Mouse (Mus musculus): ENCODE measurements around the gene Gm49391.
"Not testable (repeated sequence)": the region's sequence is repeated elsewhere in the genome, so short reads cannot be mapped to it uniquely, and the experiment has no call there.

Gm49391 gene

DNA sequence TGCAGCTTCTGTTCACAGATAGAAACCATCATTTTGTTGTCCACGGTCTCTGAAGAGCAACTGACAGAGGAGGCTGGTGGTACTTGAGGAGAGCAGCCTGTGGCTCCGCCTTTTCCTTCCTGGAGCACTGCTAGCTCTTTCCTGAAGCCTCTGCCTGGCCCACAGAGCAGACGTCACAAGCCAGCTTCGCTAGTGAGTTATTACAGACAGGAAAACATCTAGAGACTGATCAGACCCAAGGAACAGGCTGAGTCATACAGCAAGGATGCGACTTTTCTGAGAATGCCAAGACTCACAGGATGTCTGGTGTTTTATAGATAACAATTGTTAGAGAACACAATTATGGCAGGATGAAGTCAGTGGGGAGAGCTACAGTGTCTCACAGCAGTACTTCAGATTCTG lies at the start of gene Gm49391, which contains the start of gene Ctla2a:
TSS of gene Gm49391 (minus strand) at position 72 of the 402 bp plus-strand sequence.
TSS of gene Ctla2a (minus strand) at position 126 of the 402 bp plus-strand sequence.
- peak; percentile 98 for DNase-seq (ENCODE audit: extremely low read depth, low read depth)

DNA sequence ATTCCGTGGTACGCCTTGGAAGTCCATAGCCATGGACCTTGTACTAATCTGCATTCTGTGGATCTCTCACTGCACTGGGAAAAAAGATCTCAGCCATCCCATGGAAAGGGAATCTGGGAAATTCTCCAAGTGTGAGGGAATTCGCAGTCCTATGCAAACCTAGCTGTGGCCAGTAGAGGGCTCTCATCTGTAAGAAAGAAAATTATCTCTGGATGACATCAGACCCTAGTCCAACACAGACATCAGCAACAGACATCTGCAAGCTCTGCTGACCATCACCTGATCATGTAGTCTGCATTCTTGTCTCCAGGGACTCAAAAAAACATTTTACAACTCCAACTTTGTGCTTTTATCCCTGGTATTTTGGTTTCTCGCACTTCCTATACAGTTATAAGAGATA lies 35.9 kb upstream of the Gm49391 start:
- not testable (repeated sequence) for DNase-seq (ENCODE audit: extremely low read depth, low read depth)

DNA sequence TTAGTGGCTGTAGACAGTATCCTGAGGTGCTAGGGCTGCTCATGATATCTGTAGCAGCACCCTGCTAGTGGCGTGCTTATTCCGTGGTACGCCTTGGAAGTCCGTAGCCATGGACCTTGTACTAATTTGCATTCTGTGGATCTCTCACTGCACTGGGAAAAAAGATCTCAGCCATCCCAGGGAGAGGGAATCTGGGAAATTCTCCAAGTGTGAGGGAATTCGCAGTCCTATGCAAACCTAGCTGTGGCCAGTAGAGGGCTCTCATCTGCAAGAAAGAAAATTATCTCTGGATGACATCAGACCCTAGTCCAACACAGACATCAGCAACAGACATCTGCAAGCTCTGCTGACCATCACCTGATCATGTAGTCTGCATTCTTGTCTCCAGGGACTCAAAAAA lies 27.6 kb upstream of the Gm49391 start:
- DNase-seq (ENCODE audit: extremely low read depth, low read depth): not testable (repeated sequence)

- DNase-seq (ENCODE audit: extremely low read depth, low read depth): no peak
Observed at GRCm38 (mm10) chr13:60961706-60962105, 25.3 kb upstream of the Gm49391 start.

- not testable (repeated sequence) for DNase-seq (ENCODE audit: extremely low read depth, low read depth)
Observed at GRCm38 (mm10) chr13:60941884-60942283, 5.5 kb upstream of the Gm49391 start, which contains the start of gene Tpbpa. Gene Tpbpa, minus strand, starts transcription at chr13:60941984.

DNA sequence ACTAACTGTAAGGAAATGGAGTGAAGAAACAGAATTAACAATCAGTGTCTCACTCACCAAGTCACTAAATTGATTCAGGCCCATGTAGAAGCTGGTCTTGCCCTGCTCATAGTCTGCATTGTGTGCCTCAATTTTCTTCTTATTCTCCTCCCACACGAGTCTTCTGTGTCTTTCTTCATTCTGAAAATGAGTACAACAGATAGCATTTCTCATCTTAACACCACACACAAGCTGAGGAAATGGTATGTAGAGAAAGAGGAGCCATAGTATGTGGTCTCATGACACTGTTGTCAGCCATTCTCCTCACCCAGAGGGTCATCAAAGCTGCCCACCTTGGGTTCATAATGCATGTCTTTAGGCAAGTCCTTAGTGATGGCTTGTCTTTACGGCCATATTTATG lies 881 bp downstream of the Gm49391 start, which contains the start of gene Gm49393:
TSS of gene Gm49393 (minus strand) at position 101 of the 400 bp plus-strand sequence.
- DNase-seq (ENCODE audit: extremely low read depth, low read depth): not testable (repeated sequence)

- not testable (repeated sequence) for DNase-seq (ENCODE audit: extremely low read depth, low read depth)
Observed at GRCm38 (mm10) chr13:60904780-60905179, 31.6 kb downstream of the Gm49391 start, which contains the start of gene Tpbpb. Gene Tpbpb, minus strand, starts transcription at chr13:60904880.

DNA sequence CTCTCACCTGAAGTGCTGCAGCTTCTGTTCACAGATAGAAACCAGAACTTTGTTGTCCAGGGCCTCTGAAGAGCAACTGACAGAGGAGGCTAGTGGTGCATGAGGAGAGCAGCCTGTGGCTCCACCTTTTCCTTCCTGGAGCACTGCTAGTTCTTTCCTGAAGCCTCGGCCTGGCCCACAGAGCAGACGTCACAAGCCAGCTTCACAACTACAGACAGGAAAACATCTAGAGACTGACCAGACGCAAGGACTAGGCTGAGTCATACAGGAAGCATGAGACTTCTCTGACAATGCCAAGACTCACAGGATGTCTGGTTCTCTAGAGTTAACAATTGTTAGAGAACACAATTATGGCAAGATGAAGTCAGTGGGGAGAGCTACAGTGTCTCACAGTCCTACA lies 39.0 kb downstream of the Gm49391 start, which contains the start of gene Ctla2b:
TSS of gene Ctla2b (minus strand) at position 120 of the 400 bp plus-strand sequence.
- no peak for DNase-seq (ENCODE audit: extremely low read depth, low read depth)

- not testable (repeated sequence) for DNase-seq (ENCODE audit: extremely low read depth, low read depth)
Observed at GRCm38 (mm10) chr13:60896794-60897193, 39.6 kb downstream of the Gm49391 start, which contains the start of gene Gm49392. Gene Gm49392, minus strand, starts transcription at chr13:60896894.

DNA sequence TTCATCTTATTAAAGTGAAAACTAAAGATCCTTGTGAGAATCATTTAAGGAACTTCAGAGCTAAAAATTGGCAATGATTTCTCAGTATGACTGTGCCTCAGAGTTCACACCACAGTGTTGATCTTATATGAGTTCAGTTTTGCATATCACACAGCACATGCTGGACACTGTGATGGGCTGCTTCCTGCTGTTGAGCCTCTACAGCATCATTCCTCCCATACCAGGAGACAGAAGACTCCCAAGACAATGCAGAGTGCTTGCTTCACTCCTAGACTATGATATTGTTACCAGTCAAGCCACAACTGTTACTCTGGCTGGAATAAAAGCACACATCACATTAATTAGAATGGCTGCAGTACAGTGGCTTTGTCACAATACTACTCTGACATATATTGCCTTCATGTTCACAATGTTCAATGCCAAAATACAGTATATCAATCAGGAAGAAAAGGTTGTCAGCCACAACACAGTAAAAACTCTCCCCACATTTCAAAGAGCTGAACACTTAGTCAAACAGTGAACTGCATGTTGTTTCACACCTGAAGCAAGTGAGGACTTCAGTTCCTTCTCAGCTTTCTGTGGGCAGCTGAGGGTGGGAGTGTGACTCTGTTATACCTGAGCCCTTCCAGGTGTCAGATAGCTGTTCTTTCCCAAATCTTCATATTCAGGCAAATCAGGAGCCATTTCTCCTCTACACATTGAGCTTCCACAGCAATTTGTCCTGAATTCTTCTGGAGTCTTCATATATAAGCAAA lies 40.8 kb downstream of the Gm49391 start:
- no peak for DNase-seq (ENCODE audit: extremely low read depth, low read depth)

DNA sequence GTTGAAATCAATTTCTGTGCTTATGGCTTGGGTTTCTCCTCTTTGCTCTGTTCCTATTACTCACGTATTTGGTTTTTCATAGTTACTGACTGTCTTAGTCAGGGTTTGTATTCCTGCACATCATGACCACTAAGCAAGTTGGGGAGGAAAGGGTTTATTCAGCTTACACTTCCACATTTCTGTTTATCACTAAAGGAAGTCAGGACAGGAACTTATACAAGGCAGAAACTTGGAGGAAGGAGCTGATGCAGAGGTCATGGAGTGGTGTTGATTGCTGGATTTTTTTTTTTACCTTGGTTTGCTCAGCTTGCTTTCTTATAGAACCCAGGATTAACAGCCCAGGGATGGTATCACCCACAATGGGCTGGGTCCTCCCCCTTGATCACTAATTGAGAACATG lies 44.1 kb downstream of the Gm49391 start:
- no peak for DNase-seq (ENCODE audit: extremely low read depth, low read depth)

- DNase-seq (ENCODE audit: extremely low read depth, low read depth): no peak
Observed at GRCm38 (mm10) chr13:60864281-60864680, 72.1 kb downstream of the Gm49391 start, which contains the start of gene 4930486L24Rik. Gene 4930486L24Rik, minus strand, starts transcription at chr13:60864475.

DNA sequence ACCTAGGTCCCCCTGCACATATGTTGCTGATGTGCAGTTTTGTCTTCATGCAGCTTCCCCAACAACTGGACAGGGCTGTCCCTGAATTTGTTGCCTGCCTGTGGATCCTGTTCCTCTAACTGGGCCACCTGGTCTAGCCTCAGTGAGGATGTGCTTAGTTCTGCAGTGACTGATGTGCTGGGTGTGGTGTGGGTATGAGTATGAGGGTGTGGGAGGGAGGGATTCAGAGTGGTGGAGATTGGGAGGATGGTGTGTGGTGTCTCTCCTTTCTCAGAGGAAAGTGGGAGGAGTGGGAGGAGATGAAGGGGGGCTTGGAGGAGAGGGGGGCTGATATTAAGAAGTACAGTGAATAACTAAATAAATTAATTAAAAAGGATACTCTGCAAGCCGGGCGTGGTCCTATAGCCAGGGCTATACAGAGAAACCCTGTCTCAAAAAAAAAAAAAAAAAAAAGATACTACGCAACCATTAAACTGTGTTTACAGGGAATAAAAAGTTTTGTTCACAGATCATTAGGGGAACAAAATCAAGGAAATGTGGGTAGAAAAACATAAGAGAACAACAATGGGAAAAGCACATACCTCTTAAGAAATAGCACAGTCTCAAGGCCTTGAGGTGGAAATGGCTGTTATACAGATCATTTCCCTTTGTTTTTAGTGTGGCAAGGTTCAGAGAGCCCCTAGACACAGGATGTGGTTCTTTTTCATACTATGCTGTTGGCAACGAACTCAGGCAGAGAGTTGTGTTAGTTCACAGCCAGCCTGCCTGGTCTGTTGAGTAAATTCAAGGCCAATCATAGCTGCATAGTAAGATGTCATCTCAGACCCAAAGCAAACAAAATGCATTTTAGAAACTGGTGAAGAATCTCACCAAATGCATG lies 87.9 kb downstream of the Gm49391 start:
- no peak for DNase-seq (ENCODE audit: extremely low read depth, low read depth)
